Mouse (Mus musculus) kidney, adult 2 months (tissue): Measurements from ENCODE around the gene Kcnh1.

Experiments
- CTCF ChIP-seq: fragments of 200-500 bp; conservative IDR thresholded peaks from 2 replicates; pipeline ENCODE4 v1.5.1; 2011; ENCODE audit warnings: low read depth, mild to moderate bottlenecking, control low read depth, low read length, moderate library complexity, mixed read lengths; ENCODE audit not compliant: insufficient read depth, insufficient read length
- POLR2A ChIP-seq: fragments of 200-500 bp; IDR thresholded peaks from one replicate; pipeline ENCODE4 v1.6.1; 2011; ENCODE audit warnings: low read depth, low read length, control low read depth

DNA sequence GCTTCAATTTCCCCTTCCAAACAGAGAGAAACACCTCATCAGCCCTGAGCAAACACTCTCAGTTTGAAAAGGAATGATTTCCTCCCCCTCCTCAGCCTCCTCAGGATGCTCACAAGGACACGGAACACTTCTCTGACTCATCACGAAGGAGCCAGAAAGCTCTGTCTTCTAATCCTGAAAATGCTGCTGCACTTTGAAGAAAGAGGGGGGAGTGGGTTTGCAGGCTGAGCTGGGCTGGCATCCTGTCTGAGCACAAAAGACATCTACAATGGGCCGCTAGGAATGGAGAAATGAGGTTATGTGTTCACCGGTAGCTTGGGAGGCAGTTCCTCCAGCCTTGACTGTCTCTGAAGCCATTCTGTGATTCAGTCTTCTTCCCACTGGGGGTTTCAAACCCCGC, 177.8 kb downstream of the Kcnh1 start:
- TF ChIP-seq CTCF (no peak), POLR2A (no peak)
